Mouse (Mus musculus) activated CD4-positive, CD25-positive, alpha-beta regulatory T cell, adult 4 months (primary cell): Measurements from ENCODE around the gene Zfp65. TPM values are rescaled to one million over a fixed set of nuclear protein-coding genes. Genes with fewer than 3 reads are reported as not detected.
"Not testable (repeated sequence)": the region's sequence is repeated elsewhere in the genome, so short reads cannot be mapped to it uniquely, and the experiment has no call there.

Experiments
- ATAC-seq: one replicate; pipeline ENCODE4 v1.8.0; 2017
- polyA plus RNA-seq, 2 experiments: library from polyadenylated mRNA; unstranded; fragments of 100-300 nt; shearing (Covaris generic); gene quantifications; one replicate each; pipeline ENCODE4 v1.2.1; 2017

The Zfp65 gene
- polyA plus RNA-seq: 1 to 10 TPM; 6.8 to 7.4 TPM

DNA sequence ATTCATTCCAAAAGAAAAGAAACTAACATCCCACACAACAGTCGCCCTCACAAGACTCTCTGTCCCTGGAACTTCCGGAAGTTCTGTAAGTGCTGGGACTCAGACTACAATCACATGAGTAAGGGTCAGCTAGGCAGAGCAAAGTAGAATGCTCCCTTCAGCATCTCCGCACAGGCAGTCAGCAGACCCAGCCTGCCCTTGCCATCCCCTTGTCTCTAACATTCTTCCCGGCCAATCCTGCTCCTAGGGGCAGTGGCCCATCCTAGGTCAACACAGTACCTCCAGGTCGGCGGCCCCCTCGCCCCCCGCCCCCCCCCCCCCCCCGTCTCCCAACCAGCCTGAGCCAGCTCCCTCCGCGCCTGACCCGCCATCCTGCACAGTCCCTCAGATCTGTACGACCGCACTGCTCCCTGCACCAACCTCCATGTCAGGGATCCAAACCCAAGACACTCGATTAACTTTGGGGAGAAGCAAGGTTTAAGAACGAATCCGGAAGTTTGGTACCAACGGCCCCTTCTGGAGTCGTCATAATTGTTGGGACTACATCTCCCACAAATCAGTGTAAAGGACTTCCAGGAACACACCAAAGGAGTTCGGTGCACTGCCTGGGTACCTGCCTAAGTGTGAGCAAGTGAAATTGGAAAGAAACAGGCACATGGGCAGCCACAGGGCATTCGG lies at the start of gene Zfp65:
Zfp65 (minus strand) TSS at position 533 of the 678 bp plus-strand sequence.
- peak; percentile 73 for ATAC-seq

DNA sequence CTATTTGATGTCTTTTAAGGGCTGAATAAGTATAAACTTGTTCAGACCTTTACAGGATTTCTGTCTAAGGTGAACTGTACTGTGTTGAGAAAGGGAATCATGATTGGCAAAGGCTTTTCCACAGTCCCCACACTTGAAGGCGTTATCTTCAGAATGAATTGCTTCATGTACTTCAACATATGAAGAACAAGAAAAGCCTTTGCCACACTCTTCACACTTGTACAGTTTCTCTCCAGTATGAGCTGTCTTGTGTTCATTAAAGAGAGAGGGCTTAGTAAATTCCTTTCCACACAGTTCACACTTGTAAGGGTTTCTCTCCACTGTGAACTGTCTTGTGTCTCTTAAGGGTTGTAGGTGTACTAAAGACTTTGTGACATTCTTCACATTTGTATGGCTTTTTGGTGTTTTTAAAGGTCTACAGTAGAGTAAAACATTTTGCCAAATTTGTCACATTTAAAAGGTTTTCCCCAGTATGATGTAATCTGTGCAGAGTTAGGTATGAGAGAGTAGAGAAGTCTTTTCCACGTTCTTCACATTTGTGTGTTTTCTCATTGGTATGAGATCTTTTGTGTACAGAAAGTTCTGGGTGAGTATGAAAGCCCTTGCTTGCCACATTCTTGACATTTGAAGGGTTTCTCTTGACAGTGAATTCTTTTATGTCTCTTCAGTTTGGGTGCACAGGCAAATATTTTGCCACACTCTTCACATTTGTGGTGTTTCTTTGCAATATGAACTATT lies 34.2 kb upstream of the Zfp65 start:
- ATAC-seq: no peak

DNA sequence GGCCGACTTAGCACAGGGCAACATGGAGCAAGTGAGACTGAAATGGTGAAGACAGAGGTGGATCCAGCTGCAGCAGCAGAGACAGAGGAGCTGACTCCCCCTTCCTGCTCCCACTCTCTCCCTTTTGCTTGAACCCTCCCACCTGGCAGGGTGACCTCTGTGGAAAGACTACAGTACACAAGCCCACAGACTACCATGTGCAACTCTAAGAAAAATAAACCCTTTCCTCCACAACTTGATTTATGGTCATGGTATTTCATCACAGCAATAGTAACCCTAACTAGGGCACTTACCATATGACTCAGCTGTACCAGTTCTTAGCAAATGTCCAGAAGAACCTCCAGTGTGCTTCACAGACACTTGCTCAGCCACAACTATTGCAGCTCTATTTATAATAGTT lies 31.0 kb upstream of the Zfp65 start:
- ATAC-seq: no peak

DNA sequence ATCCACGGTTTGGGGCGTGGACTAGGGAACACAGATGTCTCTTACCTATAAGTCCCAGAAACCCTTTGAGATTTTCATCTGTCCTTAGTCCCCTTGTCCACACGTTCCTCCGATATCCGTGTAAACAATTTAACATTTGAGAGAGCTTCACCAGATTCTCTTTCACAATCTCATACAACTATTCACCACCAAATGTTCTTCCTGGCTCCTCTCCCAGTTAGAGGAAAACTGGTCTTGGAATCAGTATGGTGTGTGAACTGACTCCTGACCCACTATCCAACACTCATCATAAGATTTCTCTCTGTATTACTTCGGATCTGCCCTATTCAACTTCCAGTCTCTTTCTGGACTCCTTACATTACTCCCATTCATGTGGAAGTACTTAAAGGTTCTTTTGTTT lies 26.8 kb upstream of the Zfp65 start:
- no peak for ATAC-seq

DNA sequence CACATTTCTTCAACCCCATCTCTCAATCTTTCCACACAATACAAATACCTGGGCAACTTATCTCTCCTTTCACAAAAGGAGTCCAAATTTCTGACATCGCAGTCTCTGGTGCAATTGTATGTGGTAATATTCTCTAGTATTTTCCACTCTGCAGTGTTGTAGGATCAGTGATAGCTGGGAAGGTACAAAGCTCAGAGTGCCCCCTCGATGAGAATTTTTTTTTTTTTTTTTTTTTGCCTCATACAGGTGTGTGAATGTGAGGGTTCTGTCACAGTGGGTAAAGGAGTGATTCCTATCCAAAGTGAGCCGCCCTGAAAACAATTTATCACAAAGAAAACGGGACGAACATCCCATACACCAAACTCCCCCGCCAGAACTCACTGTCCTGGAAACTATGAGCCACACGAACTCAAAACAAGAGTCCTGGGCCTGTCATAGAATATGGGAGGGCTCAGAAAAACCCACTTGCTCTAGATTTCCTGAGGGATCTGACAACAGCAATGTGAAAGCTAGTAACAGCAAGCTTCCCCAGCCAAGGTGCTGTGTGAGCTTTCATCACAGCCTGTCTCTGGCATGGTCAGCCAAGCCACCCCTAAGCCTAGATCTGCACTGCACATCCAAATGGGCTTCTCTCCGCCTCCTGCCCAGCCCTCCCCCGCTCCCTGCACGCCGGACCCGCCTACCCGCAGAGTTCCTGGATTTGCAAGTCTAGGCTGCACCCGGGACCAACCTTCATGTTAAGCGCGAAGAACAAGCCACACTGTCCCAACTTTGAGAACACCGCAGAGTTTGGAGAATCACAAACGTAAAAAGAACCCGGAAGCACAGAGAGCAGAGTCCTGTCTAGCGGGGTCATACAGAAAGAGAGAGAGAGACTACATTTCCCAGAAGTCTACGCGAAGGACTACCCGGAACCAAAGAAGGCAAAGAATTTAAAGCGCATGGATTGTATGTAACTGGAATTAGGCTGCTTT lies 25.6 kb upstream of the Zfp65 start, which contains the start of gene Zfp85:
Zfp85 (minus strand) TSS at position 896 of the 974 bp plus-strand sequence.
- peak; percentile 99 for ATAC-seq

DNA sequence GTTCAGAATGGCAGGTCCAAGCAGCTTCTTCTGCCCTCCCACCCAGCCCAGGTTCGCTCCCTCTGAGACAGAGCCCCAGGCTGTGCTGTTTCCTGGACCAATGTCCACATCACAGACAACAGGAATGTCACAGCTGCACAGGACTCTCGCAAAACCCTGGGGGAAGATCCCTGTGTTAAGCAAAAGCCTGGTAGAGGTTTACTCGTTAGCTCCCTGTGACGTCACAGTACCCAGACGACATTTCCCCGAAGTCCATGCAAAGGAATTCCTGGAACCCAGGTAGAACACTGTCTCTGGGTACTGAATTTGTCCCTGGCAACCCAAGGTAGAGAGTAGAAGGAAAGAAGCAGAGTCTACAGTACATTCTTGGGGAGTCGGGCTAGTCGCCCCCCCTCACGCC lies 14.9 kb upstream of the Zfp65 start:
- ATAC-seq: no peak

DNA sequence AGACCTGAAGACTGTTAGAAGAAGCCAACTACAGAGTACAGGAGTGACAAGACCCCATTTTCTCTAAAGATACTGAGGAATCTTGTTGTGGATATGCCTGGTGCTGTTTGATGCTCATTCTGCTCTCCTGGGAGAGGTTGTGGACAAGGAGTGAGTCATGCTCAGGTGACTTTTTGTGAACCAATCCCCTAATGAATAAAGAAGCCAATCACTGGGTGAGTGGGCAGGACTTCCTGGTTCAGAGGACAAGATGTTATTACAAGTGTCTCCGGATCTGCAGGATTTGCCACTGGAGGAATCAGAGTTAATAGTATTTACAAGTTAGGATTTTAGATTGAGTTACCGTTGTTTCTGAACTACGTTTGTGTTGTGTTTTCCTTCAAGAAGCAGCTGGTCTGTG lies 14.0 kb upstream of the Zfp65 start:
- ATAC-seq: no peak

DNA sequence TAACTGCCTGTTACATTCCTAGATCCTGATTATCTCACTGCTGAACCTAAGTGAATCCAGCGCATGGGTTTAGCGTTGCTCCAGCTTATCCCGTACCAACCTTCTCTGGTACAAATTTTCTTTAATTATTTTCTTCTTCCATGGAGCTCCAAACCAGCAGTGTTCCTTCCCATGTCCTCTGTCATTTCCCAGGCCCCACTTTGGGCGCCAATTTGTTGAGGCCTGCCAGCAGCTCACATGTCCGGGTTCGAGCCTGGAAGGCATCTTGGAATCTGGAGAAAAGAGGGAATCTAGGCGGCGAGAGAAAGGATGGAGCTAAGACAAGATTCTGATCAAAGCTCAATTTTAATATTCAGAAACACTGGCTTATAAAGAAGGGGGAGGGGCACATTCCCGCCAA lies 5.4 kb upstream of the Zfp65 start:
- not testable (repeated sequence) for ATAC-seq

DNA sequence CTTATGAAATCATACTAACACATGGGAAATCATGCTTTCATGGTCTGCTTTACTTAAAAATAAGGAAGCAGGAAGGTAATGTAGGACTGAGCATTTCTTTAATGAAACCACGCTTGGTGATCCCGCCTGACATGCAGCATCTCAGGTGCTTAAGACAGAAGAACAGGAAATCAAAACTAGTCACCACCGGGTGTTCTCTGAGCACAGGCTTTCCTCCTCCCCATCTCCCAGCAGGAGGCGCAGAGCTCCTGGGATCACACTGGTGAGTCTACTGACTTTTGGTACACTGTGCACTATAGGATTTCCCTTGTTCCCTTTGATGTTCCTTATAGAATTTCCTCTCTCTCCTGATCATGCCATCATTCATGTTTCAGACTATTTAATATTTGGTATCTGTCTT lies 468 bp upstream of the Zfp65 start:
- peak; percentile 51 for ATAC-seq

DNA sequence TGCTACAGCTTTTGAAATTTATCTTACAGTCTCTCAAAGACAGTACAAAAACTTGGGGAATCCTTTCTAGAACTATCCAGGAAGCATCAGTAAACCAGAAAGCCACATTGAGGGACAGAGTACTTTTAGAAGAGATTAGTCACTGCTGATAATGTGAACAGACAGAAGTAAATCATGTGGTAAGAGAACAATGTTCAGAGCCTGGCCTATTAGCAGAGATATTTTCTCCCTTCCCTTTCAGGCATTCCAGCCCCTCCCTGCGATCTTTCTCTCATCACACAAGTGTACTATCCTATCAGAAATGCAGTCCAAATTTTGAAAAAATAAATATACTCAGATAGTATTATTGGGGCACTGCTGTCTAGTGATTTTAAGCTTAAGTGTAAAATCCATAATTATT lies 867 bp downstream of the Zfp65 start:
- ATAC-seq: no peak

DNA sequence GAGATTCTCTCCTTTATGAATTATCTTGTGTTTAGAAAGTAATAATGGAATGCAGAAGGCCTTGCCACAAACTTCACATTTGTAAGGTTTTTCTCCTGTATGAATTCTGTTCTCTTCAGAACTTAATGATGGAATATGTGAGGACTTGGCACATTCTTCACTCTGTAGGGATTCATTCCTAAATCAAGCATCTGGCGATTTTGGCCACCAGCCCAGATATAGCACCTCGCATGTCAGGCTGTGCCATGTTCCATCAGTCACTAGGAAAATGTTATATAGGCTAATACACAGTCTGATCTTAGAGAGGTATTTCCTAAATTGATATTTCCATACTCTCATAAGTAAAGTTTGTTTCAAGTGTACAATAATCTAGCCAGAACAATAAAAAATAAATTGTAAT lies 3.6 kb downstream of the Zfp65 start:
- not testable (repeated sequence) for ATAC-seq

DNA sequence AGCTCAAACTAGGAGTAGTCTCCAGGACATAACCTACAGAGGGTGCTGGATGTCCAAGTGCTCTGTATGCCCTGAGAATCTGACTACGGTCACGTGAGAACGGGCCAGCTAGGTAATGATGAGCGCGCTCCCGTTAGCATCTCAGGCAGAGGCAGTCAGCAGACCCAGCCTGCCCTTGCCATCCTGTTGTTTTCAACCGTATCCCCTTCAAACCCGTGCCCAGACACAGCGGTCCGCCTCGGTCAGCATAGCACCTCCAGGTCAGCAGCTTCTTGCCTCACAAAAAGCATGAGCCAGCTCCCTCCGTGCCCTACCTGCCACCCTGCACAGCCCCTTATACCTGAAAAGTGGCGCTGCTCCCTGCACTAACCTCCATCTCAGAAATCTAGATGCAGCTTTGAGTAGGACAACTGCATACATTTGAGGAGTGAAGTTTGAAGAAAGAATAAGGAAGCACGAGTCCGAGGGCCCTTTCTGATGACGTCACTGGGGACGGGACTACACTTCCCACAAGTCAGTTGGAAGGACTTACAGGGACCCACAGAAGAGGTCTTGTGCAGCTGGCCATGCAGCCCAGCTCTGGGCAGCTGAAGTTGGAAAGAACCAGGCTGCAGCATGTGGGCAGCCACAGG lies 5.0 kb downstream of the Zfp65 start:
- ATAC-seq: peak; percentile 84

DNA sequence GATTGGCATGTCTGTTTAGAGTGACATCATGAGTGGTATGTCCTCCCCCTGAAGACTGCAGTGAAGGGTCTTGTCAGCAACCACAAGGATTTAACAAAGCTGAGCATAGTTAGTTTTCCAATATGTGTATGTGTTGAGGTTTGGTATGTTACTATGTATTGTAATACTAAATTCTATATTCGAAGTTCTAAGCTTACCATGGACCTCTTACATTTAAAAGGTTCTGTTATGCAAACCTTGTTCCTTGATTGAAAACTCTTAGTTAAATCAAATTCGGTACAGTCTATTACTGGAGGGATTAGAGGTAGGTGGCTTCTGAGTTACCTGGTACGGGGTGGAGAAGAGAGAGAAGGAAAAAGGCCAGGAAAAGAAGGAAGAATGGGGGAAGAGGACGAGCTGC lies 42.0 kb downstream of the Zfp65 start, which contains the start of gene Zfp738:
Zfp738 (minus strand) TSS at position 101 of the 400 bp plus-strand sequence.
- no peak for ATAC-seq

DNA sequence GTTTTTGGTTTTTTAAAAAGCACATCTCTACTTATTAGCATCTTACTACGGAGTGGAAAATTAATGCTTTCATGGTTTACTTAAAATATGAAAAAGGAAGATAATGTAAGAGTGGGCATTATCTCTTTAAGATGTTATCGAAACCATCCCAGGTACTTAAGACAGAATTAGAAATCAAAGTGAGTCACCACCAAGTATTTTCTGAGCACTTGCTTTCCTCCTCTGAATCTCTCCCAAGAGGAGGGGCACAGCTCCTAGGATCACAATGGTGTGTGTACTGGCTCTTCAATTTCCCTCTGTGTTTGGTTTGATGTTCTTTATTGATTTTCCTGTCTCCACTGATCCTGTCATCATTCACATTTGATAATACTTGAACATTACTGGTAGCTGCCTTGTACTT lies 45.1 kb downstream of the Zfp65 start:
- not testable (repeated sequence) for ATAC-seq

DNA sequence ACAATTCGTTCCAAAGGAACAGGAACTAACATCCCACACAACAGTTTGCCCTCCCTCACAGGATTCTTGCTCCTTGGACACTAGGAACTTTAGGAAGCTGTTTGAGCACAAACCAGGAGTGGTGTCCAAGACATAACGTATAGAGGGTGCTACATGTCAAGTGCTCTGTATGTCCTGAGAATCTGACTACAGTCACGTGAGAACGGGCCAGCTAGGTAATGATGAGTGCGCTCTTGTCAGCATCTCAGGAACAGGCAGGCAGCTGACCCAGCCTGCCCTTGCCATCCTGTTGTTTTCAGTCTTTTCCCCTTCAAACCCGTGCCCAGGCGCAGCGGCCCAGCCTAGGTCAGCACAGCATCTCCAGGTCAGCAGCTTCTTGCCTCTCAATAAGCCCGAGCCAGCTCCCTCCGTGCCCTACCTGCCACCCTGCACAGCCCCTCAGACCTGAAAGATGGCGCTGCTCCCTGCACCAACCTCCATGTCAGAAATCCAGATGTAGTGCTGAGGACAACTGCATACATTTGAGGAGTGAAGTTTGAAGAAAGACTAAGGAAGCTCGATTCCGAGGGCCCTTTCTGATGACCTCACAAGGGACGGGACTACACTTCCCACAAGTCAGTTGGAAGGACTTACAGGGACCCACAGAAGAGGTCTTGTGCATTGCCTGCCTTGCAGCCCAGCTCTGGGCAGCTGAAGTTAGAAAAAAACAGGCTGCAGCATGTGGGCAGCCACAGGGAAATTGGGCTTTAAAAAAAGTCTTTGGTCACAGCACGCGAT lies 45.8 kb downstream of the Zfp65 start:
- ATAC-seq: peak; percentile 99

DNA sequence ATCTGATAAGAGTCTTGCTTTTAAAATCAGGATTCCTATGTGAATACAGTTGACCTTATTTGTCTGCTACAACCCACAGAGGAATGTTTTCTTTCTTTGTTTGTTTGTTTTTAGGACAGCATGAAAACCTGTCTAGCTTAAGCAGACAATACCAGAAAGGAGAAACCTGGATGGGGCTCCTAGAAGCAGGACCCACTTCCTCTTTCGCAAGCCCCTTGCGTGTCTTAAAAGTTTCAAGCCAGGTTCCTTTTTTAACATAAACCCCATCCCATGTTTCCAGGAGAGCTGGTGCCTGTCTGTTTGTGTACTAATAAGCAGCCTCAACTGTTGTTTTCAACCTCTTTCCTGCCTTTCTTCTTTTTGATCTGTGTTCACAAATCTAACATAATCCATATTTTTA lies 54.1 kb downstream of the Zfp65 start:
- ATAC-seq: no peak

Other genes starting within 250 kb of the Zfp65 start
- 10 to 100 TPM in 1 of 2 experiments, 1 to 10 TPM in 1; 9.3 to 10.8 TPM for gene Zfp874b, start 244.9 kb downstream of the Zfp65 start, polyA plus RNA-seq
- 10 to 100 TPM; 15.9 to 17.9 TPM for gene Zfp58, start 228.6 kb downstream of the Zfp65 start, polyA plus RNA-seq
- 1 to 10 TPM in 1 of 2 experiments, not detected in 1; 4.7 TPM for gene Gm26965, start 203.0 kb downstream of the Zfp65 start, polyA plus RNA-seq
- gene Zfp87, start 203.0 kb downstream of the Zfp65 start, polyA plus RNA-seq: 10 to 100 TPM; 52.0 to 61.6 TPM
- gene Zfp748, start 175.3 kb downstream of the Zfp65 start, polyA plus RNA-seq: 10 to 100 TPM; 17.4 to 23.4 TPM
- gene Zfp729b, start 119.5 kb downstream of the Zfp65 start, polyA plus RNA-seq: 1 to 10 TPM; 8.8 to 9.2 TPM
- gene Gm49345, start 91.4 kb downstream of the Zfp65 start, polyA plus RNA-seq: 1 to 10 TPM; 2.5 to 5.2 TPM
- 1 to 10 TPM; 6.7 to 8.0 TPM for gene Zfp729a, start 91.4 kb downstream of the Zfp65 start, polyA plus RNA-seq
- 10 to 100 TPM; 11.9 to 16.7 TPM for gene Zfp738, start 42.1 kb downstream of the Zfp65 start, polyA plus RNA-seq
- gene Zfp85, start 26.1 kb upstream of the Zfp65 start, polyA plus RNA-seq: 10 to 100 TPM; 13.0 to 16.3 TPM
- gene Zfp493, start 50.5 kb upstream of the Zfp65 start, polyA plus RNA-seq: 1 to 10 TPM; 1.8 to 2.5 TPM
- gene Zfp273, start 84.6 kb upstream of the Zfp65 start, polyA plus RNA-seq: 1 to 10 TPM; 6.4 to 6.7 TPM
- gene Gm10037, start 101.9 kb upstream of the Zfp65 start, polyA plus RNA-seq: under 1 TPM in 1 of 2 experiments, not detected in 1; 0.70 TPM
- not detected for gene BC048507, start 134.2 kb upstream of the Zfp65 start, polyA plus RNA-seq